Mouse (Mus musculus) left cerebral cortex, postnatal 10 days (tissue): Measurements from ENCODE around the gene Psmg1. TPM values are rescaled to one million over a fixed set of nuclear protein-coding genes. Genes with fewer than 3 reads are reported as not detected.
"Not testable (repeated sequence)": the region's sequence is repeated elsewhere in the genome, so short reads cannot be mapped to it uniquely, and the experiment has no call there.

Experiments
- DNase-seq, 2 experiments: peaks; one replicate each; pipeline ENCODE4 v3.0.0; 2021 to 2022; ENCODE audit warnings: low spot score in 2 of 2, mixed read lengths in 1 of 2; ENCODE audit errors: extremely low spot score in 1 of 2
- intact Hi-C: fragments of 180-260 bp; cut with DNase I; formaldehyde crosslinking; loops from one replicate; pipeline ENCODE4 v1.15.1; 2025
- total RNA-seq, 2 experiments: library from RNA; stranded (reverse); gene quantifications; 2 replicates each; pipeline ENCODE4 v1.2.3; 2021

Gene Psmg1
- total RNA-seq, 2 experiments from 2014 or later: 19.1 to 20.2 TPM

DNA sequence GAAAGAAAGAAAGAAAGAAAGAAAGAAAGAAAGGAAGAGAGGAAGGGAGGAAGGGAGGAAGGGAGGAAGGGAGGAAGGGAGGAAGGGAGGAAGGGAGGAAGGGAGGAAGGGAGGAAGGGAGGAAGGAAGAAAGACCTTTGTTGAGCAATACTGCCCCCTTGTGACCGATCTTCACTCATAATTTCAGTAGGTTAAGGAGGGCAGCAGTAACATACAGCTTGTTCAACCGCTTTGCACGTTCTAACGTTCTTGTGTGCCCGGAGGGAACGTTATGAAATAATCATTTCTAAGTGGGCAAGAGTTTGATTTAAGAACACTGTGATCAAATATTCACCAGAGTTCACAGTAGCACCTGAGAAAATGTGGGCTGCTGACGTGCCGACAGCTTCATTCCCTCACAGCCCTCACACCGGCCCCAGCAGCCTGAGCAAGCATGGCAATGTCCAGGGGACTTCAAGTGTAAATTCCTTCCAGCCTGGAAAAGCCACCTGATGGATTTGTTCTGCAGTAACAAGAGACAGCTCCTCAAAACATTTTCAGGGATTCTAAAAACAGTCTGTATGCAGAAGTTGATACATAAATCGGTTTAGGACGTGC, 26.2 kb downstream of the Psmg1 start:
- intact Hi-C loops: loop anchor here (2.0 to 10.0 kb wide), 3 partner anchors 497 to 770 kb away; no protein-coding TSS in a partner anchor
- no peak for DNase-seq

GRCm38 (mm10) chr16:95961484-95961883, 29.3 kb downstream of the Psmg1 start:
- not testable (repeated sequence) for DNase-seq
- intact Hi-C loops: loop anchor here (5.0 to 10.0 kb wide), 2 partner anchors 494 to 767 kb away; no protein-coding TSS in a partner anchor

- intact Hi-C loops: loop anchor here (5.0 to 10.0 kb wide), 2 partner anchors 493 to 766 kb away; no protein-coding TSS in a partner anchor
Observed at GRCm38 (mm10) chr16:95960689-95961088, 30.1 kb downstream of the Psmg1 start.

GRCm38 (mm10) chr16:95958080-95958479, 32.7 kb downstream of the Psmg1 start:
- DNase-seq: no peak
- intact Hi-C loops: no loop called here

More at GRCm38 (mm10) chr16:95960689-95961088, 30.1 kb downstream of the Psmg1 start:
- not testable (repeated sequence) for DNase-seq

- intact Hi-C loops: no loop called here
- no peak for DNase-seq
Observed at GRCm38 (mm10) chr16:95956618-95957017, 34.1 kb downstream of the Psmg1 start.

DNA sequence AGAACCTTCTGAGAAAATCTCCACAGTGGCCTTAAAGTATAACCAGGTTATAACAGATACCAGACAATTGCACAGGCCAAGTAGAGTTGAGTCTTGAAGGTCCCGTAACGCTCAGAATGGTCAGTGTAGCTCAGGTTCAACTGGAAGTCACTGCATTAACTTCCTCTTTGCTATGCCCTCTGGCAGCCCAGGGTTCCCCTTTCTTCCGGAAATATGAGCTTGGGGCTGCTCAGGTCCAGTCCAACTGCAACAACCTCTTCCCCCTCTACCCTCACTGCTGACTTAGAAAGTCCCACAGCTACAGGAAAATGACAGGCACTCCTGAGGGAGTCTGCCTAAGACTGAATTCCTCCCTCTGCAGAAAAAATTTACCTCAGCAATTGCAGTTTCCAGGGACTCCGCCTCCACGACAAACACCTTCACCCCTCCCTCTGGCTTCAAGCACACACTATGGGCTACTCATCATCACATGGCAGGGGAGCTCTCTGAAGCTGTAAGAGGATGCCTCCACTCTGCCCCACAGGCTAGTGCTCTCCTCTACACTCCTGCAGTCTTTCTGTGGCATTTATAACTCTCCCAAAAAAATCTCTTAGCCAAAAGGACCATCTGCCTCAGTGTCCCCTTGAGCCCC, 34.9 kb downstream of the Psmg1 start:
- DNase-seq: no peak

GRCm38 (mm10) chr16:95954341-95954740, 36.4 kb downstream of the Psmg1 start:
- DNase-seq: no peak
- intact Hi-C loops: no loop called here

More for the DNA sequence above, 34.9 kb downstream of the Psmg1 start:
- intact Hi-C loops: no loop called here

DNA sequence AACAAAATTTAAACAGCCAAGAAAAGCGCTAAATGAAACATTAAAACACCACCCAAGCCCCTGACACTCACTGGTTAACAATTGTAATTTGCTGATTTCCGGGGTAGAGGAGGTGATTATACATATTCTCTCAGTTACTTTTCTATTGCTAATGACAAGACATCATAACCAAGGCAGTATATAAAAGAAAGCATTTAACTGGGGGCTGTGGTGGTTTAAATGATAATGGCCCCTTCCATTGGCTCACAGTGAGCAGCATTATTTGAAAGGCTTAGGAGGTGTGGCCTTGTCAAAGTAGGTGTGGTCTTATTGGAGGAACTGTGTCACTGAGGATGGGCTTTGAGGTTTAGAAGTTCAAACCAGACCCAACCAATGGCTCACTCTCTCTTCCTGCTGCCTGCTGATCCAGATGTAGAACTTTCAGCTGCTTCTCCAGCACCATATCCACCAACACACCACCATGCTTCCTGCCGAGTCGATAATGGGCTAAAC, 37.6 kb downstream of the Psmg1 start:
- intact Hi-C loops: no loop called here
- no peak for DNase-seq

DNA sequence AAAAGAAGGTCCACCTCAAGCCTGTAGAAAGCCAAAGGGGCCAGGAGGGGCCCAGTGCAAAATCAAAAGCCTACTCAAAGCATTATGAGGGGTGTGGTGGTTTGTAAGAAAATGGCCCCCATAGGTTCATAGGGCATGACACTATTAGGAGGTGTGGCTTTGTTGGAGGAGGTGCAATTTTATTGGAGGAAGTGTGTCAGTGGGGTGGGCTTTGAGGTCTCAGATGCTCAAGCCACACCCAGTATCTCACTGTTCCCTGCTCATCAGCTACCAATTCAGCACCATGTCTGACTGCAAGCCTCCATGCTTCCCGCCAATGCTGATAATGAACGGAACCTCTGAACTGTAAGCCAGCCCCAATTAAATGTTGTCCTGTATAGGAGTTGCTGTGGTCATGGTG, 39.3 kb downstream of the Psmg1 start:
- intact Hi-C loops: no loop called here
- DNase-seq: no peak

GRCm38 (mm10) chr16:95945389-95946311, 45.1 kb downstream of the Psmg1 start:
- peak; percentile 73 to 80 for DNase-seq
- intact Hi-C loops: loop anchor here (5.0 kb wide), 4 partner anchors 243 to 593 kb away; partner anchors contain the start of gene Ets2

DNA sequence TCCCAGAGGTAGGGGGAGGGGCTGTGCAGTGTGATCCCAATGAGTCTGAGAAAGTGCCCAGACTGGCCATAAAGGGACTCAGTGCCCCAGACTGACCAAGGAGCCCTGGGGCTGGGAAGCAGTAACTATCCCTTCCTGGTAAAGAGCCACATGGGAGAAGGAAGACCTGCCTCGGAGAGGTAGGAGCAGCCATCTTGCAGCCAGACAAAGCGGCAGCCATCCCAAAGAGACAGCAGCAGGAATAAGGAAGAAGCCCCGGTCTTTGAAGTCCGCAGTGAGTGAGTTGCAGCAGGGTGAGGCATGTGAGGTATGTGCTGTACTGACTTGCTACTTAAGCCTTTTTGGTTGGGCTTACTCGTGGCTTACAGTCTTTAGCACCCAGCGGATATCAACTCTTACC, 47.6 kb downstream of the Psmg1 start:
- no peak for DNase-seq
- intact Hi-C loops: no loop called here

GRCm38 (mm10) chr16:95941575-95941974, 49.2 kb downstream of the Psmg1 start:
- intact Hi-C loops: no loop called here
- no peak for DNase-seq

GRCm38 (mm10) chr16:95935495-95935961, 55.2 kb downstream of the Psmg1 start:
- intact Hi-C loops: no loop called here
- DNase-seq: no peak

- DNase-seq: no peak
- intact Hi-C loops: no loop called here
Observed at GRCm38 (mm10) chr16:95932860-95933259, 57.9 kb downstream of the Psmg1 start.

DNA sequence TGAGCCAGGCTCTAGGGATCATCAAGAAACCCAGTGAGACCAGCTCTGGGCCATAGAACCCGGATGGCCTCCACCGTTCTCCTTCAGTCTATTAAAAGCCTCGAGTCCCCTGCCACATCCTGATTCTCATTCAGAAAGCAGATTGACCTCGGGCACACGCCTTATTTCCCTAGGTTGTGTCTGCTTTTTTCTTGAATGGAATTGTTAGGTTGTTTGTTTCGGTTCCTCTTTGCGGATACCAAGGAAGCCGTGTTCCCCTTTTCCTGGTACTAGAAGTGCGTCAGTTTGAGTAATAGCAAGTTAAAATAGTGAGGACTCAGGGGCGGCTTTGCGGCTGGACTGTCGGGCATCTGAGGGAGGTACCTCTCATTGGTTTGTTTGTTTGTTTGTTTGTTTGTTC, 59.3 kb downstream of the Psmg1 start:
- intact Hi-C loops: no loop called here
- DNase-seq: no peak
